Mouse (Mus musculus) granulocyte monocyte progenitor cell, adult 5-6 weeks (primary cell): ENCODE measurements at regions not wholly inside any gene's neighbourhood (a gene's known extent, or its start where the extent isn't known, plus 50 kb on each side); places are given as distances from the start of the nearest gene placed in this dataset.
A peak's percentile ranks its signal among the peaks of the same experiment; 100 is the strongest.
"Not testable (repeated sequence)": the region's sequence is repeated elsewhere in the genome, so short reads cannot be mapped to it uniquely, and the experiment has no call there.

Experiments
- ATAC-seq: replicated peaks from 2 replicates; pipeline ENCODE4 v1.8.0; 2016; ENCODE audit warnings: mild to moderate bottlenecking, moderate TSS enrichment, inconsistent platforms; ENCODE audit not compliant: poor library complexity, severe bottlenecking

- ATAC-seq = peak; percentile 86
Measured at GRCm38 (mm10) chr7:138758386-138758785, 87.5 kb upstream of the Ppp2r2d start.

- no peak for ATAC-seq
Measured at GRCm38 (mm10) chr7:138748442-138748841, 97.4 kb upstream of the Ppp2r2d start.

GRCm38 (mm10) chr7:138746616-138747015 is 99.3 kb upstream of the Ppp2r2d start:
- no peak for ATAC-seq

GRCm38 (mm10) chr7:138742516-138742845 is 103.4 kb upstream of the Ppp2r2d start:
- no peak for ATAC-seq

- ATAC-seq = no peak
Measured at GRCm38 (mm10) chr7:138741816-138742515, 103.9 kb upstream of the Ppp2r2d start.

GRCm38 (mm10) chr7:138734254-138734653 is 111.6 kb upstream of the Ppp2r2d start:
- ATAC-seq = peak; percentile 56

DNA sequence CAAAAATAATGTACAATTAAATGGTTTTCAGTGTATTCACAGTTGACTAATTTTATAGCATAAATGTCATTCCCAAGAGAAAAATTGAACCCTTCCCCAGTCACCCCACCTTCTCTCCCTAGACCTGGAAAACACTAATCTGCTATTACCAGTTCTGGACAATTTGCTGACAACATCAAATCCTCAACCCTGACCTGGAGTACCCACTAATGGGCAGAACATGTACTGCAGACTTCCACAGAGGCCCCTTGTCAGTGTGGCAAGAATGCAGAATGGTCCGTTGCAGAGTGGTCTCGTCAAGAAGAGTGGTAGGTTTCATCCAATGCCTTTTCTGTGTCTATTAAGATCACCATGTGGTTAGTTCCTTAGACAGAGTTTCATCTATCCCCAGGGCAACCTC is 121.0 kb upstream of the Ppp2r2d start:
- ATAC-seq = no peak

DNA sequence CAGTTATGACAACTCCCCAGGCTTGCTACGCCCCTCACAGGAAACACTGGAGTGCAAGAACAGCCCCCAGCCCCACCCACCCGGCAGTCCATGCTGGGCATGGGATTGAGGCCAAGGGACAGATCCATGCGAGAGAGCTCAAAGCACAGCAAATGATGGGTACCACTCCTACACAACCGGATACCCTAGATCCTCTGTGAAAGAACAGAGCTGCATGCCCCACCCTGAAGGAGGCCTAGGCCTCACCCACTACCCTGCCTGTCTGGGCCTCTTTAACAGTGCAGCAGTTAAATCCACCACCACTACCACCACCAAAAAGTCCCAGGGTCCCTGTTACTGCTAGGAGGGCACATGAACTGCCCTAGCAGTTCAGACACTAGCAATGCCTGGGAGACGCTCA is 126.3 kb upstream of the Ppp2r2d start:
- no peak for ATAC-seq

DNA sequence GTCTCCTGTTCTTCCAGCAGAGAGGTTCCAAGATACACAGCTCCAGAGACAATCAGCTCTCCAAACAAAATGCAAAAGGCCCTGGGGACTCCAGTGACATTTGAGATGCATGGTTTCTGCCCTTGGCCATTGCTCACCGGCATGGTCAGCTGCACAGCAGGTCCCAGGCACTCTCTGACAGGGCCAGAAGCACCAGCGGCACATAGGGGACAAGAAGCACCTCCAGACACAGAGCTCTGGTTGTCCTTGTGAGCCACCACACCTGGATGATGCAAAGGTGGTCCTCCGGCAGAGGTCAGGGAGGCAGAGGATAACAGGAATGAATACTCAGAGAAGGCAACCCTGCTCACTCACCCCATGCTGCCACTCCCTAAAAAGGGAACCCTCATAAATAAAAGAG is 126.8 kb upstream of the Ppp2r2d start:
- no peak for ATAC-seq

DNA sequence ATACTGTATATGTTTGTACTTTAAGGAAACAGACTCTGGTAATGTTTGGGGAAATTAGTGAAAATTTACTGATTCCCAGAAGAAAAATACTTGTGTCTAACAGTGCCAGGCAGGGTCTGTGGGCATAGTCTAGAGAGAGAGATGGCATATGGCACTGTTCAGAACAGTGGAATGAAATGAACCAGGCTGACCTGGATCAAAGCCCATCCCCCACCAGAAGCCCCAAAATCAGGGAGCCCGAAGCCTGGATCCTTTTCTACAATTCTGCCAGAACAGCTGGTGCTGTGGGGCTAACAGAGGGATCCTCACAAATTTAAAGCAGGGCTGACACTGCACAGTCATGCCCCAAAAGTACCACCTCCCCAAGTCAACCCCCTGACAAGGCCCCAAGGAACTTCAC is 131.1 kb upstream of the Ppp2r2d start:
- no peak for ATAC-seq

- no peak for ATAC-seq
Measured at GRCm38 (mm10) chr7:138708373-138708772, 137.5 kb upstream of the Ppp2r2d start.

GRCm38 (mm10) chr7:138699599-138699998 is 146.3 kb upstream of the Ppp2r2d start:
- not testable (repeated sequence) for ATAC-seq

DNA sequence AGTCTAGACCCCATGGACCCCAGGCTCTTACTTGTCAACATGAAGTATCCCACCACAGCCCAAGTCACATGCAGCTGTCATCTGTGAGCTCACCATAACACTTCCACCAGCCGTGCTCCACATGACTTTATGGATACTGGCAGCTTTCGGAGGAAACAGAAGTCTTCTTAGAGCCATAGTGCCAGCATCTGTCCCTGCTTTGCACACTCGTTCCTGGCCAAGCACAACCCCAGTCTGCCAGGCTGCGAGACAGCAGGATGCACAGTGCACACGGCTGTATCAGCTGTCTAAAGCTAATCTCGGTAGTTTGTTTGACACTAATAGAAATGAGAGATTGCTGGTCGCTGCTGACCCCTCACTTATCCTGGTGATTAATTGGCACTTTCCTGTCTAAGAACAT is 163.7 kb upstream of the Ppp2r2d start:
- no peak for ATAC-seq

DNA sequence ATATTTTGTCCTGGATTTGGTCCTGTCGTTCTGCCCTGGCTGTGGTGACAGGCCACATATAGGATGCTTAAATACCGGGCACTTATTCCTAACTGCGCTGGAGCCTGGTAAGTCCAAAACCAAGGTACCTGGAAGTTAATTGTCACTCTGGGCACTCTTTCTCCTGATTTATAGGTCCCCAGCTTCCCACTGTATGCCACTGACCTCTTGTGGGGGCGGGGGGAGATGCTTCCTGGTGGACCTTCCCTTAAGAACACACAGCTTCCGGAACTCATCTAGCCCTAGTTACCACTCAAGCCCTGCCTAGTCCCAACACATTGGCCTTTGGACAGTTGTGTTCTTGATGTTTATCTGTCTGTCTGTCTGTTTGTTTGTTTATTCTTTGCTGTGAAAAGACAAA is 165.3 kb upstream of the Ppp2r2d start:
- ATAC-seq = no peak

DNA sequence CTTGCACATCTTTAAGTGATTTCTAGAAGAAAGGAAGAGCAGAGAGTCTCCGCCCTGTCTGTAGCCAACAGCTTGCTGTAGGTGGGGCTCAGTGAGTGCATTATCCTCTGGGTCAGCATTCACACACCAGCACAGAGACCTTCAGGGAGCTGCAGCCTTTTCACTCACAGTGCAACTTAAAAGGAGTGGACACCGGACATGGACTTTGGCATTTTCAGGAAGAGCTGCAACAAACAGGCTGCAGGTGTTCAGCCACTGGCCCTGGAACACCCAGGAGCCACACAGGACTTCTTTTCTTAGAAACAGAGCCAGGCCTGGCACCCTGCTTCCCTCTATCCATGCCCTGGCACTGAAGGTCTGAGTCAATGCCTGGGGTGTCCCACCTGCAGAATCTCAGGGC is 166.3 kb upstream of the Ppp2r2d start:
- ATAC-seq = no peak

- ATAC-seq = no peak
Measured at GRCm38 (mm10) chr7:138672959-138673358, 172.9 kb upstream of the Ppp2r2d start.

DNA sequence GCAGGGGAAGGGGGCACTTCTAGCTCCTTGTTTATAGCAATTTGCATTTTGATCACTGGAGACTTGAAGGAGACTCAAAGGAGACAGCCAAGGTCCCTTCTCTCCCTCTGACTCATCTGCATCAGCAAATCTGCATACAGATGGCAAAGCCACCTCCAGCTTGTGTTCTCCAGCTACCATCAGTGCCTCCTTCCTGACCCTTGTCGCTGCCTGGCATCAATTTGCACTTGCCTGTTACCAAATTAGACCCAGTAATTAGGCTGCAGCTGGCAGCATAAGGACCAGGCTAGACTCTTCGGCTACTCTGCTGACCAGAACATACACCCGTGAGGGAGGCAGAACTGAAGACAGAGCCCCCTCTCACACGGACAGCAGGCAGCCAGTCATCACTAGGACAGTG is 177.5 kb upstream of the Ppp2r2d start:
- ATAC-seq = no peak

DNA sequence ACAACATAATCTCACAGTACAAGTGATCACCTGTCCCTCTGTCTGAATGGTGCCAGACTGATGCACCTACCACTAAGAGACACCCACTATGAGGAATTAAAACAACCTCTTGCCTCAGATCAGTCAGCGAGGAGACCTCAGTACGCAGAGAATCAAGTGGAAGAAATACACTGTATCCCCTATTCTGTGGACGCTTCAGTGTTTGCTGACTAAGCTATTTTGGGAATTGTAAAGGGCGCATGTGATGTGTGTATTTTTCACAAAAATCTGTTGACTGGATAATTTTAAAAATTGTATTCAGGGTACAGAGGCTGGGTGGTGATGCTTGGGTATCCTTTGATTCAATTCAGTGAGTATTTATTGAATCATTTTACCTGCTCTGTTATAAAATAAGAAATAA is 185.8 kb upstream of the Ppp2r2d start:
- ATAC-seq = no peak

DNA sequence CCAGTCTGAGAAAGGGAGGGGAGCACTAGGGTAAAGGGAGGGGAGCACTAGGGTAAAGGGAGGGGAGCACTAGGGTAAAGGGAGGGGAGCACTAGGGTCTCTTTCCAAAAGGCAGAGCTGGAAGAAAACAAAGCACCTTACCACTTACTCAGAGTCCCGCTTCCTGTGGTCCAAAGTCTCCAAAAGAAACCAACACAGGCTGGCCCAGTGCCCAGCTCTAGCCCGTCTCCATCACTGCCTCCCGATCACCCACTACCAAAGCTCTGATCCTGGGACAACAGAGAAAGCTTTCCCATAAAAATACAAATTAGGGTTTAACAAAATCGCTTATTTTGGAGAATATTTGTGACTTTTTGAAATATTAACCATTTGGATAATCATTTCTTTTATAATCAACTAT is 188.4 kb upstream of the Ppp2r2d start:
- no peak for ATAC-seq

GRCm38 (mm10) chr7:138657076-138657475 is 188.8 kb upstream of the Ppp2r2d start:
- ATAC-seq = no peak

GRCm38 (mm10) chr7:138655940-138656339 is 189.9 kb upstream of the Ppp2r2d start:
- ATAC-seq = no peak

- ATAC-seq = no peak
Measured at GRCm38 (mm10) chr7:138650946-138651345, 194.9 kb upstream of the Ppp2r2d start.

- ATAC-seq = no peak
Measured at GRCm38 (mm10) chr7:138647636-138648035, 198.2 kb upstream of the Ppp2r2d start.
